Mouse (Mus musculus) kidney, embryonic 14.5 days (tissue): Measurements from ENCODE around the gene Ahnak. TPM values are rescaled to one million over a fixed set of nuclear protein-coding genes. Genes with fewer than 3 reads are reported as not detected.

Experiments used
- ATAC-seq: fragments of 200-750 bp; cut with Nextera tagmentation; 2 replicates; pipeline ENCODE4 v1.8.0; 2017; ENCODE audit warnings: moderate number of reproducible peaks, mild to moderate bottlenecking, moderate TSS enrichment, moderate library complexity; ENCODE audit not compliant: low FRiP score, low TSS enrichment
- H3K27ac ChIP-seq: fragments of 300-500 bp; sonication (generic); 2 replicates; pipeline ENCODE4 v1.5.1; 2014; ENCODE audit warnings: low read depth, mild to moderate bottlenecking, low read length, moderate library complexity, mixed read lengths
- H3K27me3 ChIP-seq: fragments of 300-500 bp; sonication (generic); 2 replicates; pipeline ENCODE4 v1.6.1; 2014; ENCODE audit warnings: mild to moderate bottlenecking, low read length; ENCODE audit not compliant: control insufficient read depth, insufficient read depth
- H3K36me3 ChIP-seq: fragments of 300-500 bp; sonication (generic); 2 replicates; pipeline ENCODE4 v1.6.1; 2014; ENCODE audit warnings: low read length, mixed read lengths; ENCODE audit not compliant: control insufficient read depth, insufficient read depth
- H3K4me1 ChIP-seq: fragments of 300-500 bp; sonication (generic); 2 replicates; pipeline ENCODE4 v1.6.1; 2014; ENCODE audit warnings: low read length, mixed read lengths; ENCODE audit not compliant: control insufficient read depth, insufficient read depth
- H3K4me2 ChIP-seq: fragments of 300-500 bp; sonication (generic); replicated peaks from 2 replicates; pipeline ENCODE4 v1.6.1; 2014; ENCODE audit warnings: low read depth, mild to moderate bottlenecking, low read length
- H3K4me3 ChIP-seq: fragments of 300-500 bp; sonication (generic); 2 replicates; pipeline ENCODE4 v1.5.1; 2014; ENCODE audit warnings: mild to moderate bottlenecking, low read length
- H3K9ac ChIP-seq: fragments of 300-500 bp; sonication (generic); 2 replicates; pipeline ENCODE4 v1.6.1; 2014; ENCODE audit warnings: low read depth, mild to moderate bottlenecking, low read length, moderate library complexity
- H3K9me3 ChIP-seq: fragments of 300-500 bp; sonication (generic); 2 replicates; pipeline ENCODE4 v1.6.1; 2016; ENCODE audit warnings: low read length; ENCODE audit not compliant: control insufficient read depth
- WGBS: fragments of 180-500 bp; shearing (Covaris S2); extraction: QIAGEN DNeasy Blood & Tissue Kit; methylation state at CpG from one replicate; pipeline ENCODE4 v1.1.7; 2014; 5-methylcytosine and 5-hydroxymethylcytosine counted together
- polyA plus RNA-seq: library from polyadenylated mRNA; unstranded; fragments of >200 nt; fragmentation: Nextera tagmentation; extraction: Ambion mirVana; gene quantifications from 2 replicates; pipeline ENCODE4 v1.2.1, GENCODE M21; 2014

Gene Ahnak
- polyA plus RNA-seq, 1 experiment from 2014 or later, result 10.0 TPM

GRCm38 (mm10) chr19:9071456-9072156 is 82.5 kb downstream of the Ahnak start:
- H3K36me3 ChIP-seq, result no peaks in the 10 kb centered on the region
- H3K27ac ChIP-seq, result peak overlapping the region; percentile 39; the same call in 1 of the 2 replicates
- ATAC-seq, result peak; percentile 21; the same call in 1 of the 2 replicates
- no peak overlapping the region for H3K9ac ChIP-seq
- peaks cover 10% of the 10 kb centered on the region for H3K4me1 ChIP-seq
- H3K4me2 ChIP-seq, result no peak overlapping the region
- H3K27me3 ChIP-seq, result no peaks in the 10 kb centered on the region
- H3K9me3 ChIP-seq, result no peaks in the 10 kb centered on the region
- 65% methylated on average over 7 of the region's 7 CpGs for WGBS
- no peak overlapping the region for H3K4me3 ChIP-seq

GRCm38 (mm10) chr19:9072157-9072530 is 83.1 kb downstream of the Ahnak start:
- Histone ChIP-seq H3K36me3 (no peaks in the 10 kb centered on the region), H3K4me3 (no peak overlapping the region), H3K9me3 (no peaks in the 10 kb centered on the region), H3K4me1 (peaks cover 9% of the 10 kb centered on the region), H3K4me2 (no peak overlapping the region), H3K27ac (no peak overlapping the region; the same call in 1 of the 2 replicates), H3K27me3 (no peaks in the 10 kb centered on the region), H3K9ac (no peak overlapping the region)
- ATAC-seq, result no peak
- 50% methylated on average over 2 of the region's 2 CpGs for WGBS

- Histone ChIP-seq H3K9me3 (no peaks in the 10 kb centered on the region), H3K4me2 (no peak overlapping the region), H3K4me1 (peaks cover 9% of the 10 kb centered on the region), H3K36me3 (no peaks in the 10 kb centered on the region), H3K27me3 (no peaks in the 10 kb centered on the region), H3K4me3 (no peak overlapping the region), H3K27ac (peak overlapping the region; percentile 24; the same call in 1 of the 2 replicates), H3K9ac (no peak overlapping the region)
- WGBS, result 82% methylated on average over 12 of the region's 12 CpGs
- ATAC-seq, result no peak
These were observed 84.8 kb downstream of the Ahnak start for GRCm38 (mm10) chr19:9073776-9074411.

GRCm38 (mm10) chr19:9074424-9074823 is 85.3 kb downstream of the Ahnak start:
- no peak overlapping the region for H3K27ac ChIP-seq
- H3K27me3 ChIP-seq, result no peaks in the 10 kb centered on the region
- H3K9me3 ChIP-seq, result no peaks in the 10 kb centered on the region
- ATAC-seq, result no peak
- no peak overlapping the region for H3K9ac ChIP-seq
- H3K4me1 ChIP-seq, result peaks cover 9% of the 10 kb centered on the region
- no peak overlapping the region for H3K4me3 ChIP-seq
- H3K4me2 ChIP-seq, result no peak overlapping the region
- 74% methylated on average over 4 of the region's 4 CpGs for WGBS
- H3K36me3 ChIP-seq, result no peaks in the 10 kb centered on the region

GRCm38 (mm10) chr19:9075558-9075957 is 86.5 kb downstream of the Ahnak start:
- H3K27me3 ChIP-seq, result no peaks in the 10 kb centered on the region
- no peaks in the 10 kb centered on the region for H3K9me3 ChIP-seq
- no peak for ATAC-seq
- no peak overlapping the region for H3K27ac ChIP-seq
- no peak overlapping the region for H3K4me2 ChIP-seq
- WGBS, result 79% methylated on average over 2 of the region's 2 CpGs
- H3K36me3 ChIP-seq, result no peaks in the 10 kb centered on the region
- H3K9ac ChIP-seq, result no peak overlapping the region
- no peak overlapping the region for H3K4me3 ChIP-seq
- peaks cover 3% of the 10 kb centered on the region for H3K4me1 ChIP-seq

GRCm38 (mm10) chr19:9076035-9076434 is 87.0 kb downstream of the Ahnak start:
- WGBS, result 92% methylated on average over 3 of the region's 3 CpGs
- H3K36me3 ChIP-seq, result no peaks in the 10 kb centered on the region
- ATAC-seq, result no peak
- H3K4me2 ChIP-seq, result no peak overlapping the region
- no peak overlapping the region for H3K27ac ChIP-seq
- H3K4me1 ChIP-seq, result no peaks in the 10 kb centered on the region; the same call in 1 of the 2 replicates
- H3K27me3 ChIP-seq, result no peaks in the 10 kb centered on the region
- H3K9ac ChIP-seq, result no peak overlapping the region
- H3K4me3 ChIP-seq, result no peak overlapping the region
- H3K9me3 ChIP-seq, result no peaks in the 10 kb centered on the region

- Histone ChIP-seq H3K27me3 (no peaks in the 10 kb centered on the region), H3K4me2 (no peak overlapping the region), H3K4me1 (peaks cover 5% of the 10 kb centered on the region), H3K27ac (no peak overlapping the region), H3K9ac (no peak overlapping the region), H3K4me3 (no peak overlapping the region), H3K36me3 (no peaks in the 10 kb centered on the region), H3K9me3 (no peaks in the 10 kb centered on the region)
- no peak for ATAC-seq
- WGBS, result 70% methylated on average over 4 of the region's 4 CpGs
These were observed 88.0 kb downstream of the Ahnak start for GRCm38 (mm10) chr19:9076982-9077660.

GRCm38 (mm10) chr19:9079916-9080315 is 90.8 kb downstream of the Ahnak start:
- Histone ChIP-seq H3K27me3 (no peaks in the 10 kb centered on the region), H3K36me3 (no peaks in the 10 kb centered on the region), H3K9me3 (no peaks in the 10 kb centered on the region), H3K4me2 (no peak overlapping the region), H3K27ac (no peak overlapping the region), H3K4me1 (peaks cover 5% of the 10 kb centered on the region), H3K9ac (no peak overlapping the region), H3K4me3 (no peak overlapping the region)
- no peak for ATAC-seq
- 45% methylated on average over 7 of the region's 7 CpGs for WGBS
